Mouse (Mus musculus) macrophage (primary cell): Measurements from ENCODE around the gene Ptms. TPM values are rescaled to one million over a fixed set of nuclear protein-coding genes. Genes with fewer than 3 reads are reported as not detected.

ENCODE experiments used
- H3K27ac ChIP-seq: fragments of 350-480 bp; formaldehyde crosslinking; 2 replicates; pipeline ENCODE4 v1.9.0; 2021
- H3K36me3 ChIP-seq: fragments of 350-480 bp; formaldehyde crosslinking; 2 replicates; pipeline ENCODE4 v1.9.0; 2021; ENCODE audit errors: inconsistent target
- H3K4me3 ChIP-seq: fragments of 350-480 bp; formaldehyde crosslinking; 2 replicates; pipeline ENCODE4 v1.9.0; 2021; ENCODE audit errors: inconsistent target
- H3K79me2 ChIP-seq: fragments of 350-480 bp; formaldehyde crosslinking; 2 replicates; pipeline ENCODE4 v1.9.0; 2021; ENCODE audit errors: inconsistent target
- WGBS: methylation state at CpG from one replicate; pipeline ENCODE4 v1.1.7; 2026; ENCODE audit warnings: inconsistent platforms; ENCODE audit not compliant: missing documents; 5-methylcytosine and 5-hydroxymethylcytosine counted together
- polyA plus RNA-seq: library from polyadenylated mRNA; stranded (reverse); fragments of 250-400 nt; gene quantifications from 3 replicates; pipeline ENCODE4 v1.2.4, GENCODE M21; 2018; ENCODE audit warnings: inconsistent platforms

The Ptms gene
- polyA plus RNA-seq, 1 experiment from 2014 or later, result 1,227 TPM

- peak overlapping the region; percentile 41; the same call in 1 of the 2 replicates for H3K27ac ChIP-seq
Observed at GRCm38 (mm10) chr6:124918331-124918690, 1.6 kb downstream of the Ptms start.

GRCm38 (mm10) chr6:124917518-124918330 lies 2.2 kb downstream of the Ptms start:
- H3K4me3 ChIP-seq, result peak overlapping the region; percentile 29
- H3K79me2 ChIP-seq, result peaks cover 25% of the 10 kb centered on the region
- 1% methylated on average over 46 of the region's 89 CpGs for WGBS
- peaks cover 20% of the 10 kb centered on the region; the same call in 1 of the 2 replicates for H3K36me3 ChIP-seq
- peak overlapping the region; percentile 41; the same call in 1 of the 2 replicates for H3K27ac ChIP-seq

More at GRCm38 (mm10) chr6:124918331-124918690, 1.6 kb downstream of the Ptms start:
- peaks cover 25% of the 10 kb centered on the region for H3K79me2 ChIP-seq
- H3K36me3 ChIP-seq, result peaks cover 20% of the 10 kb centered on the region; the same call in 1 of the 2 replicates
- peak overlapping the region; percentile 29 for H3K4me3 ChIP-seq
- 54% methylated on average over 7 of the region's 7 CpGs for WGBS

GRCm38 (mm10) chr6:124916695-124917517 lies 3.0 kb downstream of the Ptms start:
- peaks cover 20% of the 10 kb centered on the region; the same call in 1 of the 2 replicates for H3K36me3 ChIP-seq
- H3K27ac ChIP-seq, result peak overlapping the region; percentile 57
- H3K4me3 ChIP-seq, result peak overlapping the region; percentile 78
- H3K79me2 ChIP-seq, result peaks cover 25% of the 10 kb centered on the region
- 6% methylated on average over 66 of the region's 67 CpGs for WGBS

- Histone ChIP-seq H3K79me2 (peaks cover 25% of the 10 kb centered on the region), H3K4me3 (peak overlapping the region; percentile 78), H3K36me3 (peaks cover 20% of the 10 kb centered on the region; the same call in 1 of the 2 replicates), H3K27ac (peak overlapping the region; percentile 57)
- WGBS, result 47% methylated on average over 9 of the region's 12 CpGs
Observed at GRCm38 (mm10) chr6:124915942-124916694, 3.8 kb downstream of the Ptms start.

- peak overlapping the region; percentile 57; the same call in 1 of the 2 replicates for H3K27ac ChIP-seq
- 81% methylated on average over 17 of the region's 22 CpGs for WGBS
- H3K4me3 ChIP-seq, result peak overlapping the region; percentile 78
- peaks cover 25% of the 10 kb centered on the region for H3K79me2 ChIP-seq
- peaks cover 20% of the 10 kb centered on the region; the same call in 1 of the 2 replicates for H3K36me3 ChIP-seq
Observed at GRCm38 (mm10) chr6:124915160-124915941, 4.6 kb downstream of the Ptms start.

GRCm38 (mm10) chr6:124914511-124914910 lies 5.4 kb downstream of the Ptms start:
- Histone ChIP-seq H3K36me3 (peaks cover 20% of the 10 kb centered on the region; the same call in 1 of the 2 replicates), H3K27ac (no peak overlapping the region), H3K4me3 (no peak overlapping the region), H3K79me2 (peaks cover 25% of the 10 kb centered on the region)
- 90% methylated on average over 7 of the region's 7 CpGs for WGBS

DNA sequence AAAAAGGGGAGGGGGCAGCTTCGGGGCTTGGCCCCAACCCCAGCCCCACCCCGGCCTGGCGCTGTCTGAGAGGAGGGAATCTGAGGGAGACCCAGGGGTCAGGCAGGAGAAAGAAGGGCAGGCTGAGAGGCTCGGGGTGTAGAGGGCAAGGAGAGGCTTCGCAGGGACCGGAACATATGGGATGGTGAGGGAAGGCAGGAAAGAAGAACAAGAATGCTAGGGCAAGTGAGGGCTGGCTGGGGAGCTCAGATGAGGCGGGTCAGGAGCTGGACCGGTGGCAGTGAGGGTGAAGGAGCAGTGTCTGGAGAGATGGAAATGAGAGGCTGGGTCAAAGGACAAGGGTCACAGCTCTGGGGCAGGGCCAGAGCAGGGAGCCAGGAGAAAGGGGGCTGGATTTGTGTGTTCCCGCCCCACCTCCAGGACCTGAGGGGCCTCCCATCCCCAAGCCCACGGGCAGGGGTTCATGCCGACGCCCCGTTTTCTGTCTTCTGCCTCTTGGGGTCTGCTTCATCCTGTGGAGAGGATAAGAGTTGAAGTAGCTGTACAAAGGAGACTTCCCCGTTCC lies 6.1 kb downstream of the Ptms start:
- WGBS, result 94% methylated on average over 12 of the region's 14 CpGs
- Histone ChIP-seq H3K36me3 (peaks cover 20% of the 10 kb centered on the region; the same call in 1 of the 2 replicates), H3K4me3 (no peak overlapping the region), H3K79me2 (peaks cover 25% of the 10 kb centered on the region), H3K27ac (peak overlapping the region; percentile 22)

DNA sequence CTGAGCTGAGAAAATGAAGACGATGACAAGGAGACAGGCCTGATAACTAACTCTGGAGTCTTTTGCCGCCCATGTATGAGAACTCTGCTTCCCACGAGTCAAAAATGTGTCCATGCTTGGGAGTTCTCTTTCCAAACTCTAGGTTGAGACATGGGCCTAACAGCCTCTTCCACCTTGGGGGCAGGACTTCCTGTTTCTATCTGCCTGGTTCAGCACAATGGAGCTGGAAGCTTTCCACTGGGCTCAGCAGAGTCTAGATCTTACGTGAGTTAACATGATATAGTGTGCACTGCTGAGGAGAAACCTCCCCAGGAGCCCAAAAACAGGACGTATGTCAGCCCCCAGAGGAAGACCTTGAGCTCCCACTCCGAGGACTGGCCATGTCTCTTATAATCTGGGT lies 6.7 kb downstream of the Ptms start:
- peaks cover 20% of the 10 kb centered on the region; the same call in 1 of the 2 replicates for H3K36me3 ChIP-seq
- H3K79me2 ChIP-seq, result peaks cover 25% of the 10 kb centered on the region
- WGBS, result 54% methylated on average over 6 of the region's 6 CpGs
- H3K4me3 ChIP-seq, result no peak overlapping the region
- peak overlapping the region; percentile 22 for H3K27ac ChIP-seq

DNA sequence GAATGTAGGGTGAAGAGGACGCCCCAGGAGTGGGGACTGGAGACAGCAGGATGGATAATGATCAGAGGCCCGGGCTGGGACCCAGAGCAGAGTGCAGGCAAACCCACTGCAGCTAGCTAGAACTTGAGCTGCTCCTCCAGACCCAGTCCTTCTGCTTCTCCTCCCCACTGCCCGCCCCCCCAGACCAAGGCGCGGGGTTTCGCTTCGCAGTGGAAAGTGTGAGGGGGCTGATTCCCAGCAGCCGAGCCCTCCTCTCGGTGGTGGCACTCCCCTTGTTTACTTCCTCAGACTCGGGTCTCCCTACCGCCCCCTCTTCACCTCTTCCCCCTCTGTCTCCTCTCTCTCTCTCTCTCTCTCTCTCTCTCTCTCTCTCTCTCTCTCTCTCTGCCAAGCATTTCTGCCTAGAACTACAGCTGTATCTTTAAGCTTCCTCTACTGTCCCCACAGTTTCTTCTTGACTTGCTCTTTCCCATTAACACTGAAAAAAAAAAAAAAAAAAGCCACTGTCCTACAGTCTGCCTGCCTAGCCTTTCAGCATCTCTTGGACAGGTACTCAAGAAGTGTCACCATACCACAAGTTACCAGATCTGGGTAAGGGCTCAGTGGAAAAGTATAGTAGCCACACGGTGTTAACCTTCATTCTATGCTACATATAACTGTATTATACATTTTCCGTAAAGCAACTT lies 8.2 kb downstream of the Ptms start, which contains the start of gene Lag3:
Lag3 (minus strand) TSS at position 173 of the 686 bp plus-strand sequence.
- 42% methylated on average over 11 of the region's 13 CpGs for WGBS
- no peak within 1 kb of the TSS for H3K4me3 ChIP-seq
- H3K27ac ChIP-seq, result no peak within 1 kb of the TSS
- H3K36me3 ChIP-seq, result peaks cover 20% of the 10 kb centered on the region; the same call in 1 of the 2 replicates
- peaks cover 21% of the 10 kb centered on the region for H3K79me2 ChIP-seq

DNA sequence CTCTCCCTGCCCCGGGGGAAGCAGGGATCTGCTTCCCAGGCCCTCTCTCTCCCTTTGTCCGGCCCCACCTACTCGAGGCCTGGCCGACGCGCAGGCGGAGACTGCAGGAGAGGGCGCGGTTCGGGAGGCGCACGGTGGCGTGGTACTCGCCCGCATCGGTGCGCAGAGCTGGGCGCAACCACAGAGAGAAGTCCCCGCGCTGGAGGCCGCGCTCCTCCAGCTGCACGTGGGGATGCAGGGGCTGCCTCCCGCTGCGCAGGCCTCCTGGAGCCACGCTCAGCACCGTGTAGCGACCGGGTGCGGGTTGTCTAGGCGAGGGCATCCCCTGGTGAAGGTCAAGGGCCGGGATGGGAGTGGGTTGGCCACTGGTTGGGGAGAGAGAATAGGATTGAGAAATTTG lies 9.9 kb downstream of the Ptms start:
- Histone ChIP-seq H3K4me3 (no peak overlapping the region), H3K79me2 (peaks cover 4% of the 10 kb centered on the region; the same call in 1 of the 2 replicates), H3K36me3 (peaks cover 13% of the 10 kb centered on the region; the same call in 1 of the 2 replicates), H3K27ac (no peak overlapping the region)
- 41% methylated on average over 30 of the region's 32 CpGs for whole genome bisulfite sequencing

DNA sequence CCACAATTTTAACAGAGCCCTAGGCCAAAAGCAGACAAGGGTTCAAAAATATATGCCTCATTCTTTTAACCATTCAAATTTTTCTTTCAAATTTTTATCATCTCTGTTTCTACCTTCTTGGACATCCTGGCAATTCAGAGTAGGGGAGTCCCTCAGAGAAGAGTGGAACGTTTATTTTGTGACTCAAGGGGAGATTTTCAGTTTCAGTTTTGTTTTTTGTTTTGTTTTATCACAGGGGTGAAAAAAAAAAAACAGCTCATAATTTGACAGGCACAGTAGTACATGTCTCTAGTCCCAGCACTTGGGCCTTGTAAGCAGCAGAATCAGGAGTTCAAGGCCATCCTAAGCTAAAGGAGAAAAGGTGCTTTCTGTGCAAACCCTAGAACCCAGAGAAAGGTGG lies 12.1 kb downstream of the Ptms start:
- Histone ChIP-seq H3K79me2 (no peaks in the 10 kb centered on the region), H3K4me3 (no peak overlapping the region), H3K27ac (no peak overlapping the region), H3K36me3 (no peaks in the 10 kb centered on the region)
- WGBS, result 27% methylated on average over 1 of the region's 1 CpGs

- Histone ChIP-seq H3K4me3 (no peak overlapping the region), H3K27ac (no peak overlapping the region), H3K36me3 (no peaks in the 10 kb centered on the region), H3K79me2 (no peaks in the 10 kb centered on the region)
- WGBS, result 94% methylated on average over 15 of the region's 16 CpGs
Observed at GRCm38 (mm10) chr6:124904991-124905860, 14.7 kb downstream of the Ptms start.
